Mouse (Mus musculus) gonadal fat pad, adult 2 months (tissue): ENCODE measurements around the gene Gadd45b. TPM values are rescaled to one million over a fixed set of nuclear protein-coding genes. Genes with fewer than 3 reads are reported as not detected.

ENCODE experiments used
- DNase-seq: peaks from one replicate; pipeline ENCODE4 v3.0.0-alpha.2; 2012; ENCODE audit warnings: low read depth
- polyA plus RNA-seq: library from polyadenylated mRNA; depleted of rRNA; stranded (reverse); fragments of >200 nt; gene quantifications from 2 replicates; pipeline ENCODE4 v1.2.3, GENCODE M21; 2012

Gadd45b gene
- polyA plus RNA-seq, 1 experiment, result 14.7 TPM

GRCm38 (mm10) chr10:80935241-80935640 lies 5.4 kb downstream of the Gadd45b start:
- DNase-seq, result no peak

DNA sequence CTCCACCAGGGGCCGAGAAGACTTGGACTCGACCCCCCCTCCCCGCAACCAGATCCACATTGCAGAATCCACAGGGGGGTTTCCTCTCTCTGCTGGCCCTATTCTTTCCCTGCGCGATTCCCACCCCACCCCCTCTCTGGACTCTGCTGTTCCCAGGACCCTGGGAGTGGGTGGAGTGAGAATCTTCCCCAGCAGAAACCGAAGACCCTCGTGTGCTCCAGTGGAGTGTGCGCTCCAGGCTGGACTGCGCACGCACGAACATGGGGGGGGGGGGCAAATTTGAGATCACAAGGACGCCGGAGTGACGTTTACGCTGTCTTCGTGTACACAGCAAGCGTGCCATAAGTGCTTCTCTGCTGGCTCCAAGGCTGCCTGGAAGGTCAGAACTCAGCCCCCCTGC lies 5.8 kb downstream of the Gadd45b start:
- no peak for DNase-seq

DNA sequence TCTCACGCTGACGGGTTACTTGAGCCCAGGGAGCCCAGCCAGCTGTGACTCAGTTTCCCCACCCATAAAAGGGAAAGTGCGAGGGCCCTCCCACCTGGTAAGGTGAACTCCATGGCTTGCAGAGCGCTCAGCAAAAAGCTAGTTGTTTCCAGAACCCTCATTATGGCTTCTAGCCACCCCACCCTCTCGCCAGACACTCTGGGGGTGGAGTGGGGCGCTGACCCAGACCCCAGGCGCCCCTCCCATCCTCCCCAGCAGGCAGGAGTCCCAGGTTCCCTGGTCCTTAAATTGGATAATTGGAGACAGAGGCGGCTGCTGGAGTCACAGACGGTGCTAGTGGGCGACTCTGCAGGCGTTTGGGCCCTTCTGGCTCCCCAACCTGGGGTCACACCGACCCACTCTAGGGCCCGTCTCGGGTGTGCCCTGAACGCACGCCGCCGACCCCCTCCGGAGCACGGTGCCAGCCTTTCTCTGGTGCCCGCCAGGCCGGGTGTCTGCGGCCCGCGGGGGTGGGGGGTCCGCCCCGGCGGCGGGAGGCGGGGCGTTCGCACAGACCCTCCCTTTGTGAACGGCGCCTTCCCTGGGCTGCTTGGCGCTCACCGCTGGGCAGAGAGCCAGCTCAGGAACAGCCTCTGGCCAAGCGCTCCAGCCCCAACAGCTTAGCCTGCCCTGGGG lies 6.4 kb downstream of the Gadd45b start:
- no peak for DNase-seq

GRCm38 (mm10) chr10:80936810-80937164 lies 6.9 kb downstream of the Gadd45b start:
- DNase-seq, result no peak

DNA sequence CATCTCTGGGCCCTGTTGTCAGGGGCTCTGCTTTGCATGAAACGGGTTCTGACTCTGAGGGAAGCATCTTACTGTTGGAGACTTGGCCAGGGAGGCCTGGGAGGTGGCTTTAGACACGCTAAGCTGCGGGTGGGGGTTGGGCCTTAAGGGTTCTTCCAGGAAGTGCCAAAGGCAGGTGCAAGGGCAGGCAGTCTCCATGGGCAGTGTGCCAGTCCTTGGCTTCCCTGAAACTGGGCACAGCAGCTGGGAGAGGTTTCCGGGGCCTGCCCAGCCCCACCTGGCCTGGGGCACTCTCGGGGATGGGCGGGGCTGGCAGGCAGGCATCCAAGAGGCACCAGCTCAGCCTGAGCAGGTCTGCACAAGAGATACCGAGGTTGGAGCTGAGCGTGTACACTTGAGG lies 7.8 kb downstream of the Gadd45b start:
- no peak for DNase-seq

- no peak for DNase-seq
Measured at GRCm38 (mm10) chr10:80938831-80939550, 9.1 kb downstream of the Gadd45b start.

- no peak for DNase-seq
Measured at GRCm38 (mm10) chr10:80939671-80940070, 9.8 kb downstream of the Gadd45b start.

DNA sequence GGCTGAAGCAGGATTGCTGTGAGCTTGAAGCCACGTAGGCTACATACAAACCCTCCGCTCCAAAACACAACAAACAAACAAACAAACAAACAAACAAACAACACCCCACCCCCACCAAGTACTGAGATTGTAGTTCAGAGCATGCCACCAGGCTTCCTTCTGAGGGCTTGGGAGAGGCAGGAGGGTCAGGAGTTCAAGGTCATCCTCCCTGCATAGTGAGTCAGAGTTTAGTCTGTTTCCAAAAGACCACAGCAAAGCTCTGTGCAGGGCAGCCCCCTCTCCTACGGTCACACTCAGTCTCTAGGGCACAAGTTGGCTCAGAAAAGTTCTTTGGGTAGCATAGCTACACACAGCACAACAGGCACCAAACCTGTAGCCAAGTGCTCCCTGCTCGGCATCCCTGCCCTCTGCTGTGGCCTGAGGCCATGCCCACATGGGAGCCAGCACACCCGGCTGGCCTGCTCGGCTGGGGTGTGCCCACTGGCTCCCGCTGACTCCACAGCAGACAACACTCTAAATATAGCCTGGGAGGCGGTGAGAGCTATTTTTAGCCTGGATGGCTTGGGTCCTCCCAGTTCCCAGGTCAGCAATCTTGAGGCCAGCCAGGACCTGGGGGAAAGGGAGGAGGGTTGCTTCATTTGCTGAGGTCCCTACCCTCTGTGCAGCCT lies 10.6 kb downstream of the Gadd45b start:
- DNase-seq, result no peak

DNA sequence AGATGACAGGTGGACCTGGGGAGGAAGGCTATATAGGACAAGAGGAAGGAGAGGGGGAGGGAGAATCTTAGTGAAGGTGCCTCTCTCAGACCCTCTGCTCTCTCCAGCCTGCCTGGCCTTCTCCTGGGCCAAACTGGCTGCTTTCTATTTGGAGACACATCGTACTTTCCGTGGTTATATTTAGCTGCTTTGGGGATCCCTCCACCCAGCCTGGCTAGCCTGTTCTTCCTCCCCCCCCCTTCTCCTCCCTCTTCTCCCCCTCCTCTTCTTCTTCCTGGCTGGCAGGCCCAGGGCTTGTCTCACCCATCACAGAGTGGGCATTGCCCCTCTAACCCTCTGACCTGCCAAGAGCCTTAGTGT lies 11.1 kb downstream of the Gadd45b start:
- no peak for DNase-seq

GRCm38 (mm10) chr10:80942919-80943318 lies 13.0 kb downstream of the Gadd45b start:
- no peak for DNase-seq

DNA sequence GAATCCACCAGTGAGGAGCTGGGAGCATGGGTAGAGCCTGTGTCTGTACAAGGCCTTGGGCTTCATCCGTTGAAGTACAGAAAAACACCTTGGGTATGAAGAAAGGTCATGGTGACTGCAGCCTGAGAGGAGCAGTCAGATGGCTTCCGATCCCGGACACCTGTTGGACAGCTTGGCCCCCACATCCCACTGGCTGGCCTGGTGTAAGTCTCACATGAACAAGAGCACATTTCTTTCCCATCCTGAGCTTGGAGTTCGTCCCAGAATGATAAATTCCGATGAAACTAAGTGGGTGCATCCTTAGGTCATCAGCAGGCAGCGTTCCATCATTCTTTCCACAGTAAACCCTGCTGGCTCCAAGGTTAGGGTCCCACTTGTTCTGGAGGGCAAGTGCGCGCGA lies 13.8 kb downstream of the Gadd45b start:
- DNase-seq, result no peak

GRCm38 (mm10) chr10:80944231-80944630 lies 14.4 kb downstream of the Gadd45b start:
- DNase-seq, result no peak

- no peak for DNase-seq
Measured at GRCm38 (mm10) chr10:80946684-80947437, 17.0 kb downstream of the Gadd45b start.

DNA sequence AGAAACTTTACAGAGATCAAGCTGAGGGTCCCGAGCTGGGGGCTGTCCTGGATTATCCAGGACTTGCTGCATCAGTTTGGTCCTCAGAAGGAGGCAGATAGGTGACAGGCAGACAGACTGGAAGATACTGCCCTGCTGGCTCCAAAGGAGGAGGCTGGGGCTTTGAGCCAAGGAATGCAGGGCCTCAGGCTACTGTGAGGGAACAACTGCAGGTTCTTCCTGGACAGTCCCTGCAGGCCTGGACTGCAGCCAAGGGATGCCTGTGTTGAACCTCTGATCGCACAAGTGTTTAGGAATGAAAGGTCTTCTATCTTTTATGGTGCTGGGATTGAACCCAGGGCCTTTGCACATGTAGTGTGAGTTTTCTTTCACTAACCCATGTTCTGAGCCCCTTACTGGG lies 17.9 kb downstream of the Gadd45b start:
- DNase-seq, result no peak

DNA sequence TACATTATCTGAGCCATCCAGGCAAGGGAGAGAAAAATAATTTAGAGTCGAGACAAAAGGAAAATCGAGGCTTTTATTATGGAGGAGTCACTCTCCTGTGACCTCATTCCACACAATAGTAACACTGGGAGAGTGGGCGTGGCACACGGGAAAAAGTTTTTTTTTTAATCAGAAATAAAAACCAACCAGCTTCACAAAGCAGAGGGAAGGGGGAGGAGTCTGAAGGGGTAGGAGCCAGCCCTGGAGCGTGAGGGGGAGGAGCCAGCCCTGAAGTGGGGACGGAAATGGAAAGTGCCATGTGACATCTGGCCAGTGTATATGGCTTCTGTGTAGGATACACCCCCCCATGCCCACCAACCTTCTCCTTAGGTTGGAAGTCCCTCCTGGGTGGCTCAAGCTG lies 18.7 kb downstream of the Gadd45b start:
- no peak for DNase-seq

- DNase-seq, result no peak
Measured at GRCm38 (mm10) chr10:80949081-80949480, 19.2 kb downstream of the Gadd45b start.

- no peak for DNase-seq
Measured at GRCm38 (mm10) chr10:80950314-80950713, 20.4 kb downstream of the Gadd45b start.

DNA sequence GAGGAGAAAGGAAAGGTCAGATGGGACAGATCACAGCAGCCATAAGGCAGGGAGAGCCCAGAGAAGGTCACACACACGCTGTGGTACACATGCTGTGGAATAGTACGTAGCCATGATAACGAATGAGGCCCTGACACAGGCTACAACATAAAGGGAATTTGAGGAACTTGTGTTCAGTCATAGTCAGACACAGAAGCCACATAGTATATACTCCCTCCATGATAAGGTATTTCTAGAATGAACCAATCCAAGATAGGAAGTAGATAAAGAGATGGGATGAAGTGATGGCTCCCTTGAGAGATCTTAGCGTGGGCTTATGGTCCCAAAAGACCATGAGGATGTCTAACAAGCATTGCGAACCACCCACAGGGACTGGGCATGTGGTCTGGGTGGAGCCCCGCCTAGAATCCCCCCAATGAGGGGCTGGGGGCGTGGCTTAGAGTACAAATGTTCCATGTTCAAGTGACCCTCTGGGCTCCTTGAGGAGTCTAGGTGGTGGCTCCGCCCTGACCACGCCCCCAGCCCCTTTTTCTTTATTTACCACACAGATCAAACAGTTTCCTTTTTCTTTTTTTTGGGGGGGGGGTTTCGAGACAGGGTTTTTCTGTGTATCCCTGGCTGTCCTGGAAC lies 22.0 kb downstream of the Gadd45b start:
- DNase-seq, result no peak

- DNase-seq, result no peak
Measured at GRCm38 (mm10) chr10:80952449-80952848, 22.6 kb downstream of the Gadd45b start.

GRCm38 (mm10) chr10:80954415-80954814 lies 24.5 kb downstream of the Gadd45b start:
- DNase-seq, result no peak

GRCm38 (mm10) chr10:80954843-80955242 lies 25.0 kb downstream of the Gadd45b start:
- no peak for DNase-seq

GRCm38 (mm10) chr10:80955536-80955935 lies 25.7 kb downstream of the Gadd45b start:
- no peak for DNase-seq
